Mouse (Mus musculus) limb, embryonic 10.5 days (tissue): Measurements from ENCODE around the gene Dmrt3. TPM values are rescaled to one million over a fixed set of nuclear protein-coding genes. Genes with fewer than 3 reads are reported as not detected.

Experiments
- DNase-seq: peaks from one replicate; pipeline ENCODE4 v3.0.0-alpha.2; 2017; ENCODE audit warnings: low spot score
- H3K27ac ChIP-seq: fragments of 300-500 bp; sonication (generic); 2 replicates; pipeline ENCODE4 v1.5.1; 2016; ENCODE audit warnings: mild to moderate bottlenecking
- H3K27me3 ChIP-seq: fragments of 300-500 bp; sonication (generic); 2 replicates; pipeline ENCODE4 v1.6.1; 2016; ENCODE audit warnings: low read depth, mild to moderate bottlenecking; ENCODE audit not compliant: poor library complexity, severe bottlenecking
- H3K36me3 ChIP-seq: fragments of 300-500 bp; sonication (generic); 2 replicates; pipeline ENCODE4 v1.6.1; 2016; ENCODE audit warnings: mild to moderate bottlenecking, moderate library complexity
- H3K4me1 ChIP-seq: fragments of 300-500 bp; sonication (generic); 2 replicates; pipeline ENCODE4 v1.6.1; 2016
- H3K4me3 ChIP-seq: fragments of 300-500 bp; sonication (generic); 2 replicates; pipeline ENCODE4 v1.5.1; 2016; ENCODE audit warnings: mild to moderate bottlenecking, moderate library complexity
- H3K9me3 ChIP-seq: fragments of 300-500 bp; sonication (generic); replicated peaks from 2 replicates; pipeline ENCODE4 v1.6.1; 2016; ENCODE audit warnings: mild to moderate bottlenecking
- whole genome bisulfite sequencing: fragments of 180-500 bp; shearing (Covaris S2); methylation state at CpG from one replicate; pipeline ENCODE4 v1.1.7; 2016; 5-methylcytosine and 5-hydroxymethylcytosine counted together
- polyA plus RNA-seq: library from polyadenylated mRNA; unstranded; fragments of >200 nt; fragmentation: Nextera tagmentation; extraction: Ambion mirVana; gene quantifications from 2 replicates; pipeline ENCODE4 v1.2.1, GENCODE M21; 2016

Dmrt3 gene
- polyA plus RNA-seq, 1 experiment from 2014 or later, result 0.26 TPM

DNA sequence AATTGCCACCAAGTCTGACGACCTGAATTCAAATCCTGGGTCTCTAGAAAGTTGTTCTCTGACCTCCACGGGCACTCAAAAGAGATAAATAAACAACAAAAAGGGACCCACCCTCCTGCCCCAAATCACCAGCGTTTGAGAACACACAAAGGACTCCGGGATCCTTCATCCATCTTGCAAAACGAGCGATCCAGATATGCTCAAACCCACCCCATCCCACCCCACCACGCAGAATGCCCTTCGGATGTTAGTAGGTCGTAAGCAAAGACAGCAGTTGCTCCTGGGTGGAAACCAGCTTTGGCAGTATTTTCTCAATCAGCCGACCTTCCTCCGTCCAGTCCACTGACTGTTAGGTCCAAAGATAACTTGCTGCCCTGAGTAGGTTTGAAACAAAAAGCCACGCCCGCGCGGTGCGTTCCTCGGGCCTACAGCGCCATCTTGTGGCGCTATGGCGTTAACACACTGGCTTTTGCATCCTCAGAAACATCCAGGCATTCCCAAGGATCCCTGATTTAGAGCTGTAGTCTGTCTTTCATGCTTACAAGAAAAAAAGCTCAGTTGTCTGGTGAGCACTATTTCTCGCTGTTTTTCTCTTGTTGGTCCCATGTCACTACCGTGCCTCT lies 25.6 kb downstream of the Dmrt3 start:
- Histone ChIP-seq H3K4me1 (peaks cover 3% of the 10 kb centered on the region; the same call in 1 of the 2 replicates), H3K27ac (peak overlapping the region; percentile 79), H3K9me3 (no peaks in the 10 kb centered on the region), H3K36me3 (no peaks in the 10 kb centered on the region), H3K4me3 (peak overlapping the region; percentile 44), H3K27me3 (no peaks in the 10 kb centered on the region)
- 16% methylated on average over 22 of the region's 22 CpGs for WGBS
- peak; percentile 89 for DNase-seq

DNA sequence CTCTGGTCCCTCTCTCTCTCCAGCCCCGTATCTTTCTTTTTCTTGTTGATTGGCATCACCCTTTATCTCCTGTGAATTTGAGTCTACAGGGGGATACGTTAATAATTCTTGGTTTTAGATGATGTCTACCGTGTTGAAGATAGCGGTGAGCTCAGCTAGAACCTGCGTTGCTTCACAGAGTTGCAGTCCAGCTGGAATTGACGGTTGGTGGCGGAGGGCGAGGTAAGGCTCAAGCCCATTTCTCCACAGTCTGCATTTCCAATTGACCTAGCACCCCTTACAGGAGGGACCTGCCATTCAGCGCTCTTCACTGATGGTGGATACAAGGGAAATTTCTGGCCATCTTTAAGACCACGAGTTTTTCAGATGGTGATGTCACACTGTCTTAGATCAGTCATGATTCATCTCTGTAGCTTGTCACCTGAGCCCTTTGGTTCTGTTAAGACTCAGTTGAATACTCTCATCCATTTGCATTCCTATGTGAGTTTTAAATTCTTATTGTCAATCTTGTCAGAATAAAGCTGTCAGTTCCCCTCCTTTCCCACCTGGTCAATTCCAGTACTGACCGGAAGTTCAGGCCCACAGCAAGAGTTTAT lies 28.8 kb downstream of the Dmrt3 start:
- Histone ChIP-seq H3K27ac (no peak overlapping the region), H3K27me3 (no peaks in the 10 kb centered on the region), H3K9me3 (no peaks in the 10 kb centered on the region), H3K4me1 (peaks cover 3% of the 10 kb centered on the region; the same call in 1 of the 2 replicates), H3K36me3 (no peaks in the 10 kb centered on the region), H3K4me3 (no peak overlapping the region)
- DNase-seq, result no peak
- WGBS, result 81% methylated on average over 11 of the region's 11 CpGs

DNA sequence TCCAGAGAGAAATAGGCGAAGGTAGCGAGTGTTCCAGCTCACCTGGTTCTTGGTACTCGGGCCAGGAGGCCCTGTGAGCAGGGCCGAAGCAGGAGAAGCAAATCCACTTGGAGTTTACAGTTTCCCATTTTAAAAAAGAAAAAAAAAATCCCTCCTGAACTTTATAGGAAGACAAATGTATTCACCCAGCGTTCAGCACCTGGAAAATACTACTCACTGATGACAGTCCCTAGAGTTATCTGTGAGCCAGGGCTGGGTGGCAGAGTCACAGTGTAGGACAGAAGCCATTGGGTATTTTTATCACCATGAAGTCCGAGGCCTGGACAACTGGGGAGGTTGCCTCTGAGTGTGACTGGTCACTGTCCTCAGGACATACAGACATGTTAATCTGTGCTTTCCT lies 31.7 kb downstream of the Dmrt3 start:
- Histone ChIP-seq H3K4me1 (no peaks in the 10 kb centered on the region), H3K9me3 (no peaks in the 10 kb centered on the region), H3K27ac (no peak overlapping the region), H3K27me3 (no peaks in the 10 kb centered on the region), H3K4me3 (no peak overlapping the region), H3K36me3 (no peaks in the 10 kb centered on the region)
- DNase-seq, result no peak
- 89% methylated on average over 6 of the region's 6 CpGs for WGBS

DNA sequence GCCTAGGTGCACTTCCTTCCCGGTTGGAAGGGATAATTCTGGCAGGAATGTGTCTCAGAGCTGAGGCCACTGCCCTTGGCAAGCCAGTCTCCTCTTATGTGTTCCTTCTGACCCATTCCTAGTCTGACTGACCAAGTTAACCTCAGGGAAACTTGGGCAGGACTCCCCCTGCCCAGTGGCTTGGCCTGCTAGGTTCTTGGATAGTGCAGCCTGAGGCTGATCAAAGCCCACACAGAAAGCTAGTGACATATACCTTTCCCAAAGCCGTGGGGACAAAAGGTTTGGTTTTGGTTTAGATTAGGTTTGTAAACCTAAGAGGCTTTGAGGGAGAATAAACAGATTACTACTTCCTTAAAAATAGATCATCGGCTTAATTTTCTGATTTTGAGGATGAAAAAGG lies 37.0 kb downstream of the Dmrt3 start:
- Histone ChIP-seq H3K27me3 (peaks cover 10% of the 10 kb centered on the region), H3K4me3 (no peak overlapping the region), H3K9me3 (no peaks in the 10 kb centered on the region), H3K36me3 (no peaks in the 10 kb centered on the region), H3K27ac (no peak overlapping the region), H3K4me1 (no peaks in the 10 kb centered on the region)
- DNase-seq, result no peak
- 62% methylated on average over 3 of the region's 3 CpGs for WGBS

DNA sequence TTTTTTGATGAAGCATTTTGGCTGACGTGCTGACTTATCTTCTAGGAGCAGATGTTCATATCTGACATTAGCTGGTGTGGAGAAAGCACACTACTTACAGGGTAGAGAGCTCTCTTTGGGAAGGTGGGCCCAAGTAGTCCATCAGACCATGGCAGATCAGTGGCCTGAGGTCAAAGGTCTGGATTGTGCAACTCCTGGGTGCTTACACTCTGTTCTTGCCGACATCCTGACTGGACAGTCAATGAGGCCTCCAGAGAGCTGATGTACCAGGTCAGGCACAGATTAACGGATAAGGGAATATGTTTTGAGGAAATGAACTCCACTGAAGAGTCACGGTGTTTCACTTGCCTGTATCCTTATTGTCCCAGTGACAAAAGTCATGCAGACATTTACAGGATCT lies 38.6 kb downstream of the Dmrt3 start:
- Histone ChIP-seq H3K4me1 (peaks cover 11% of the 10 kb centered on the region; the same call in 1 of the 2 replicates), H3K4me3 (no peak overlapping the region), H3K27ac (no peak overlapping the region), H3K27me3 (peaks cover 15% of the 10 kb centered on the region), H3K9me3 (no peaks in the 10 kb centered on the region), H3K36me3 (no peaks in the 10 kb centered on the region)
- no peak for DNase-seq
- WGBS, result 77% methylated on average over 4 of the region's 4 CpGs

DNA sequence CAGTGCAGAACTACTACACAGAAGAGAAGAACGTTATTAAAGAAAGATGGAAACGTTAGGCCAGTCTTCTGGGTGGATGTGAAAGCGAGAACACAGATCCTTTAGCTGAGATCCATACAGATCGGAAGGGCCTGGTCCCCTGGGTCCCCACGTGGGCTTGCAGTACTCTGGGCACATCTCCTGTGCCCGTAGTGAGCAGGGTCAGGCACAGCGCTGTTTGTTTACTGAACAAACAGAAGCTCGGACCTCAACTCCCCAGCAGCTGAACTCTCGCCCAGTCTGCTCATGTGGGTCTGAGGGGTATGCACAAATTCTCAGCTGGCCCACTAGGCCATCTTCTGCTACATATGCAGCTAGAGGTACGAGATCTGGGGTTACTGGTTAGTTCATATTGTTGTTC lies 40.4 kb downstream of the Dmrt3 start:
- WGBS, result 81% methylated on average over 10 of the region's 10 CpGs
- no peak overlapping the region for H3K4me3 ChIP-seq
- DNase-seq, result no peak
- peaks cover 15% of the 10 kb centered on the region for H3K27me3 ChIP-seq
- no peaks in the 10 kb centered on the region for H3K9me3 ChIP-seq
- no peak overlapping the region for H3K27ac ChIP-seq
- no peaks in the 10 kb centered on the region for H3K36me3 ChIP-seq
- peaks cover 29% of the 10 kb centered on the region for H3K4me1 ChIP-seq

DNA sequence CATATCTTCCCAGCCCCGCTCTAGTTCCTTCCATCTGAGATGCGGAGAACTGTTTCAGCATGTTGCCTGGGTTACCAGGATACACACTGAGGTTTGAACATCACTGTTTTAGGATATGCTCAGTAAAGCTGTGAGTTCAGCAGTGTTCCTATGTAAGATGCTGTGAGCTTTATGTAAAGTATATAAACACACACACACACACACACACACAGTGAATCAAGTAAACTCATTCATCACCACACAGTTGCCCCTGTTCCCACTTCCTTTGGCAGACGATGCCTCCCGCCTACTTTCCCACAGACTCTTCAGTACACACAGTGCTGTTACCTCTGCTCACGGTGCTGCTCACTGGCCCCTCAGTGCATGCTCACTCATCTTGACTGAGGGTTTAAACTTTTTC lies 42.5 kb downstream of the Dmrt3 start:
- H3K27me3 ChIP-seq, result peaks cover 15% of the 10 kb centered on the region
- H3K9me3 ChIP-seq, result no peaks in the 10 kb centered on the region
- DNase-seq, result no peak
- no peak overlapping the region for H3K27ac ChIP-seq
- peaks cover 37% of the 10 kb centered on the region for H3K4me1 ChIP-seq
- WGBS, result 73% methylated on average over 5 of the region's 5 CpGs
- no peaks in the 10 kb centered on the region for H3K36me3 ChIP-seq
- no peak overlapping the region for H3K4me3 ChIP-seq

DNA sequence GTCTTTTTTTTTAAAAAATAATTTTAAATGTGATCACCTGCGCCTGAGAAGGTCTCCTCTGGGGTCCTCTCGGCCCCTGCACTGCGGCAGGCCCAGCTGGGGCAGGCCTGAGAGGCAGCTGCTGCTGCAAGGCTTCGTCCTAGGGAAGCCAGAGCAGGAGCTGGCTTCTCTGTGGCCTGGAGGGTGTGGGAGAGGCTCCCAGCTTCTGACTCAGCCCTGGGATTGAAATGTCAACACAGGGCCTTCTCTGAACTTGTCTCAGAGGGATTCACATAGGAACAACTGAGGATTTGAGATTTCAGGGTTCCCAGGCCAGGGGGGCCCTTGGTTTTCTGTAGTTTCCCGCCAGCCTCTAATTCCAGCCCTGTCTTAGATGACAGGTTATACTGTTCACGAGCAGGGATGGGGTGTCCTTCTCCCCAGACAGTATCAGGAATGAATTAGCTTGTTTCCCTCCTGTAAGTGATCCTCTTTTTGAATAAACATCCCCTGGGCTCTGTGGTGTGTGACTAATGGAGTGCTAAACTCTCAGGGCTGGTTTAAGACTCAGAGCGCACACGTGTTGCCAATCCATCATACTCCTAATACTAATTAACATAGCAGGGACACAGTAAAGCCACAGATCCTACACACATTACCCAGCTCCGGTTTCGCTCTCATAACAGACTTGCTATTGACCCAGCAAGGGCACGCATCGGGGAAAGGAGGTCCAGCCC lies 44.1 kb downstream of the Dmrt3 start:
- H3K4me1 ChIP-seq, result peaks cover 37% of the 10 kb centered on the region
- H3K4me3 ChIP-seq, result no peak overlapping the region
- 33% methylated on average over 12 of the region's 12 CpGs for WGBS
- peak overlapping the region; percentile 73 for H3K27ac ChIP-seq
- no peaks in the 10 kb centered on the region for H3K9me3 ChIP-seq
- H3K27me3 ChIP-seq, result peaks cover 15% of the 10 kb centered on the region
- no peaks in the 10 kb centered on the region for H3K36me3 ChIP-seq
- peak; percentile 52 for DNase-seq

DNA sequence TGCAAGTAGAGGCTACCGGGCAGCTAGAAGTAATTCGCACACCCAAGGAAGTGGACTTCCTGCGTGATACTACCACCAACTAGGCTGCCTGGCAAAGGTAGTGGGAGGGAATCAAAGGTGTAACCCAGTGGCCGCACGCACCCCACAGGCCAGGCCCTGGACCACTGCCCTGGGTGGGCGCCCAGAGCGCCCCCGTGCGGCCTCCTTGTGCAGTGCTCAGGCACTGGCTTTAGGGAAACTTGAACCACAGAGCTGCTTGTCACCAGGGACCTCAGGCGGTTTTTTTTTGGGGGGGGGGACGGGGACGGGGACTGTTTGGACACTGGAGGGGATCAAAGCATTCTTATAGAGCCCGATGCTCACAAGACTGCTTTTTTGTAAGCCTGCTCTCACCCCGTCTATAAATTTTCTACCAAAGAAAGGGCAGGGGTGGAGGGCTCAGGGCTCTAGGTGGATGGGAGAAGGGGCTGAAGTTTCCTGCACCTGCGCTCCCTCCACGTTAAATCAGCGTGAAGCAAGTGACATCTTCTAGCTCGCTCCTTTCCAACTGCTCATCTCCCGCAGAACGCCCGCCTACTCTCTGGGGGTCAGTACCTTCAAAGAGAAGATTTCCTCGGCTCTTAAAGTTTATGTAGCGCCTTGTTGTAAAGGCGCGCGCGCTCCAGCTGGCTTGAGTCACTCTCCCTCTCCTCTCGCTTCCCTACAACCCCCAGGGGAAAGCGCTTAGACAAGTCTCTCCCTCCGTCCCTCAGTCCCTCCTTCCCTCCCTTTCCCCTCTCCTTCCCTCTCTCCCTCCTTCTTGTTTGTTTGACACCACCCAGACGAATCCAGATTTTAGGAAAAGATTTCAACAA lies 55.6 kb downstream of the Dmrt3 start:
- H3K9me3 ChIP-seq, result no peaks in the 10 kb centered on the region
- H3K27ac ChIP-seq, result no peak overlapping the region
- peaks cover 23% of the 10 kb centered on the region for H3K4me1 ChIP-seq
- WGBS, result 3% methylated on average over 31 of the region's 31 CpGs
- H3K4me3 ChIP-seq, result peak overlapping the region; percentile 5; the same call in 1 of the 2 replicates
- H3K27me3 ChIP-seq, result peaks cover 72% of the 10 kb centered on the region
- peak; percentile 58 for DNase-seq
- H3K36me3 ChIP-seq, result no peaks in the 10 kb centered on the region

DNA sequence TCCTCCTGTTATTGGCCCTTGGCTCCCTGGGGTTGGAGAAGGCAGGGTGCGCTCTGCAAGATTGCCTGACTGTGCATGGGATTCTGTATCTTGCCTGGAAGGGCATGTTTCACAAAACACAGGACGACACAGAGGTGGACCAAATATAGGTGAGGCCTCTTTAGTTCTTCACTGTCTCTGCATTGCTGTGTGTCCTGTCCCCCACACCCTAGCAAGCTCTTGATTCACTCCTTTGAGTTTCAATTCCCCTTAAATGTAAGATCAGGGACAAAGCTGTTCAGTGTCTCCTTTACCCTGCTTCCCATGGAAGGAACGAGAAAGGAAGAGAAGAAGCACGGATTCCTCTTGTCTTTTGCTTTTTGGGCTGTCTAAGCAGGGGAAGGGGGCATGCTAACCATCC lies 57.7 kb downstream of the Dmrt3 start:
- Histone ChIP-seq H3K4me3 (no peak overlapping the region), H3K27me3 (peaks cover 92% of the 10 kb centered on the region), H3K36me3 (no peaks in the 10 kb centered on the region), H3K9me3 (no peaks in the 10 kb centered on the region), H3K4me1 (peaks cover 39% of the 10 kb centered on the region), H3K27ac (no peak overlapping the region)
- no peak for DNase-seq
- WGBS, result 11% methylated on average over 4 of the region's 4 CpGs

DNA sequence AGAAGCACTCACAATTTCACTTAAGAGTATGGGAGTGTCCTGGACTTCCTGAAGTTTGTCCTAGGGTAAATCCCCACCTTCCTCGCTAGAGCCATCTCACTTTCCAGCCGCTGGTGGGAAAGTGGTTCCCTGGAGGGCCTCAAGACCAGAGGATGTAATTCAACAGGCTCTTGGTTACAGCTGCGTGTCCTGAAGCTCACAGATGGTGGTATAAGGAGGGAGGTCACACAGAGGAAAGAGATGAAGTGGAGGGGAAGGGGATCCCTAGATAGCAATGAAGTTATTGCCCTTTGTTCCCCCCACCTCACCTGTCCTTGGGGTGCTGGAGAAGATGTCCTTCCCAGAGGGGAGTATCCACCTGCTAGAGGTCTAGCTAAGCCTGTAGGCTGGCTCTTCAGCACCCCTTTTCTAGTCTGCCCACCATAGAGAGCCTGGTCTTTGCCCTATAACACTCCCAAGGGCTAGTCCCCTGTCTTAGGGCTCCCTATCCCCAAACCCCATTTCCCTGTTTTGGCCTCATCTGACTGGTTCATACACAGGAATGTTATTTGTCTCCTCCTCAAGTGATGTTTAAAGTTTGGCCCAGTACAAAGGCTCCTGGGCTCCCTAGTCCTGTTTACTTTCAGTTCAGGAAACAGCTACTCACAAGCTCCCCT lies 59.6 kb downstream of the Dmrt3 start:
- H3K4me1 ChIP-seq, result peaks cover 50% of the 10 kb centered on the region
- H3K36me3 ChIP-seq, result no peaks in the 10 kb centered on the region
- peaks cover 99% of the 10 kb centered on the region for H3K27me3 ChIP-seq
- no peak overlapping the region for H3K27ac ChIP-seq
- H3K4me3 ChIP-seq, result no peak overlapping the region
- peak; percentile 40 for DNase-seq
- WGBS, result 0% methylated on average over 3 of the region's 3 CpGs
- H3K9me3 ChIP-seq, result no peaks in the 10 kb centered on the region

DNA sequence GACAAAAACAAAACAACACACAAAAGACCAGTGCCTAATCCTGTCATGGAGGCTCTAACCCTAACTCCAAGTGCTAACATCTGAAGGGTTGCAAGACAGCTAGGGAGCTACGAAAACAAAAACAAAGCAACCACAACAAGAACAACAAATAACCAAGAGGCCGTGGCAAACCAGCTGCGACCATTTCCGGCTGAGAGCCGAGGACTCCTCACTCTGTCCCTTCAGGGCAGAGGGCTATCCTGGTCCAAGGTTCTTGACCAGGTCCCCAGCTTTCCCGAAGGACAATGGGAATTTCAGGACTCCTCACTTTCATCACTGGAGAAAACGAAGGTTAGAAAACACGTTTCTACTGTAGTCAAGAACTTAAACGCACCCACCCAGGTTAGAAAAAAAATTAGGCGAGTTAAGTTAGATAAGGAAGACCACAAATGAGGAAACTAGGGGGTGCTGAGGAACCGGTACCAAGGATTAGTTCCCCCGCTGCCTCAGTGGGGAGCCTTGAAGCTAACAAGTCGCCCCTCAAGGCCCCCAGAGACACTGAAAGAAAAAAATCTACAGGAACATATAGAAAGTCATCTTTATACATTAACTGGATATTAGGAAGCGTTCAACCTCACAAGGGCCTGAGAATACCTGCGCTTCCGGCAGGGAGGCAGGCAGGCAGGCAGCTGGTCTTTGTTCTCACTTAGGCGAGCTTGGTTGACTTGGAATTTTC lies 60.6 kb downstream of the Dmrt3 start:
- no peak overlapping the region for H3K4me3 ChIP-seq
- H3K4me1 ChIP-seq, result peaks cover 43% of the 10 kb centered on the region
- no peak overlapping the region for H3K27ac ChIP-seq
- 2% methylated on average over 17 of the region's 17 CpGs for WGBS
- peaks cover 99% of the 10 kb centered on the region for H3K27me3 ChIP-seq
- no peaks in the 10 kb centered on the region for H3K9me3 ChIP-seq
- DNase-seq, result peak; percentile 46
- H3K36me3 ChIP-seq, result no peaks in the 10 kb centered on the region
